Mouse (Mus musculus) testis, adult 2 months (tissue): Measurements from ENCODE around the gene Hpd.
A peak's percentile ranks its signal among the peaks of the same experiment; 100 is the strongest.

Experiments used
- CTCF ChIP-seq: fragments of 200-500 bp; IDR thresholded peaks from 2 replicates; pipeline ENCODE4 v1.5.1; 2012; ENCODE audit warnings: low read depth, mild to moderate bottlenecking, inconsistent platforms, low read length, moderate library complexity; ENCODE audit not compliant: control insufficient read depth, insufficient read depth, insufficient replicate concordance
- POLR2A ChIP-seq: fragments of 200-500 bp; IDR thresholded peaks from 2 replicates; pipeline ENCODE4 v1.6.1; 2012; ENCODE audit warnings: low read depth, mild to moderate bottlenecking, inconsistent platforms, low read length, moderate library complexity; ENCODE audit not compliant: control insufficient read depth

DNA sequence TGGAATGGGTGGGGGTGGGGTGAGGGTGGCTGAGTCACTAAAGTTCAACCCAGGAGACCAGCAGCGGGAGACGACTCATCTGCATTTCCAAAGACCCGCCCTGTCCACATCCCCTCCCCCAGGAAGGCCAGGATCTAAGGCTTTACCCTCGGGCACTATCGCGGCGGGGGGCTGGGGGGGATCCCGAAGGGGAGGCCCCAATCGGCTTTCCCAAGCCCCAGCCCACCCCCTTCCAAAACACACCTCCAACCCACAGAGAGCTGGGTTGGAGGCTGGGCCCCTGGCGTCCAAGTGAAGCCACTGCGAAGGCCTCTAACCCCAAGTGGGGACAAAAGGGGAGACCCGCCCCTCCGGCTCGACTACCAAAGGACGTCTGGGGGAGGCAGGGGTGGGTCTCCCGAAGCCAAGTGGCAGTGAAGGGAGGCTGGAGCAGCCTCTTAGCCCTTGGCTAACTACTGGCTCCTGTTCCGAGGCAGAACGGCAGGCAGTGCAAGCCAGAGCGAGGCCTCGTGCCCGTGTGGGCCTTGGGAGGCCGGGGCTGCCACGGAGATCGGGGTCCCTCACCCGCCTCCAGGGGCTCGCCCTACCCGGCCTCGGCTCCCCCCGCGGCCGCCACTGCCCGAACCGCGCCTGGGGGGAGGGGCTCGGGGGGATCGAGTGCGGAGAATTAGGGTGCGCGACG lies 44.2 kb downstream of the Hpd start:
- TF ChIP-seq CTCF (no peak), POLR2A (peak; percentile 56; the same call in 1 of the 2 replicates)
